Mouse (Mus musculus) olfactory bulb, adult 2 months (tissue): ENCODE measurements around the gene Kcnq4.

Experiments
- CTCF ChIP-seq: fragments of 200-500 bp; IDR thresholded peaks from 2 replicates; pipeline ENCODE4 v1.5.1; 2012; ENCODE audit warnings: low read depth, mild to moderate bottlenecking, low read length, moderate library complexity; ENCODE audit not compliant: insufficient read depth
- POLR2A ChIP-seq: fragments of 200-500 bp; IDR thresholded peaks from 2 replicates; pipeline ENCODE4 v1.6.1; 2012; ENCODE audit warnings: mild to moderate bottlenecking, low read depth, low read length, moderate library complexity; ENCODE audit not compliant: insufficient read depth

- TF ChIP-seq POLR2A: no peak
- TF ChIP-seq CTCF: no peak
These were observed 83.2 kb downstream of the Kcnq4 start for GRCm38 (mm10) chr4:120665144-120665700.
